Mouse (Mus musculus) lung, embryonic 14.5 days (tissue): ENCODE data around the gene Adgrd1. TPM values are rescaled to one million over a fixed set of nuclear protein-coding genes. Genes with fewer than 3 reads are reported as not detected.
"Not testable (repeated sequence)": the region's sequence is repeated elsewhere in the genome, so short reads cannot be mapped to it uniquely, and the experiment has no call there.

ENCODE experiments used
- ATAC-seq: fragments of 200-750 bp; cut with Nextera tagmentation; 2 replicates; pipeline ENCODE4 v1.8.0; 2017; ENCODE audit warnings: mild to moderate bottlenecking, moderate TSS enrichment, moderate library complexity; ENCODE audit not compliant: insufficient read depth
- DNase-seq: peaks from one replicate; pipeline ENCODE4 v3.0.0-alpha.2; 2015
- H3K27ac ChIP-seq: fragments of 300-500 bp; sonication (generic); 2 replicates; pipeline ENCODE4 v1.5.1; 2014; ENCODE audit warnings: low read depth, mild to moderate bottlenecking, moderate library complexity
- H3K27me3 ChIP-seq: fragments of 300-500 bp; sonication (generic); 2 replicates; pipeline ENCODE4 v1.6.1; 2014; ENCODE audit warnings: low read length, control low read depth; ENCODE audit not compliant: insufficient read depth
- H3K36me3 ChIP-seq: fragments of 300-500 bp; sonication (generic); 2 replicates; pipeline ENCODE4 v1.6.1; 2014; ENCODE audit warnings: control low read depth; ENCODE audit not compliant: insufficient read depth
- H3K4me1 ChIP-seq: fragments of 300-500 bp; sonication (generic); 2 replicates; pipeline ENCODE4 v1.6.1; 2014; ENCODE audit warnings: antibody characterized with exemption, control low read depth; ENCODE audit not compliant: insufficient read depth
- H3K4me2 ChIP-seq: fragments of 300-500 bp; sonication (generic); 2 replicates; pipeline ENCODE4 v1.6.1; 2014; ENCODE audit warnings: mild to moderate bottlenecking
- H3K4me3 ChIP-seq: fragments of 300-500 bp; sonication (generic); 2 replicates; pipeline ENCODE4 v1.5.1; 2014; ENCODE audit warnings: low read depth, low read length
- H3K9ac ChIP-seq: fragments of 300-500 bp; sonication (generic); 2 replicates; pipeline ENCODE4 v1.6.1; 2014
- H3K9me3 ChIP-seq: fragments of 300-500 bp; sonication (generic); 2 replicates; pipeline ENCODE4 v1.6.1; 2016; ENCODE audit warnings: low read depth, low read length, control low read depth
- CTCF ChIP-seq: IDR thresholded peaks from 2 replicates; pipeline ENCODE4 v1.5.1; 2016; ENCODE audit warnings: antibody characterized with exemption, low read depth
- WGBS: fragments of 180-500 bp; shearing (Covaris S2); extraction: QIAGEN DNeasy Blood & Tissue Kit; methylation state at CpG from one replicate; pipeline ENCODE4 v1.1.7; 2014; 5-methylcytosine and 5-hydroxymethylcytosine counted together
- polyA plus RNA-seq: library from polyadenylated mRNA; unstranded; fragments of >200 nt; fragmentation: Nextera tagmentation; extraction: Ambion mirVana; gene quantifications from 2 replicates; pipeline ENCODE4 v1.2.1, GENCODE M21; 2014

Gene Adgrd1
- polyA plus RNA-seq, 1 experiment from 2014 or later, result 0.47 TPM

- no peak for TF ChIP-seq CTCF
- Histone ChIP-seq H3K36me3 (no peaks in the 10 kb centered on the region), H3K27ac (no peak overlapping the region), H3K4me2 (no peak overlapping the region), H3K9ac (no peak overlapping the region), H3K27me3 (no peaks in the 10 kb centered on the region), H3K9me3 (no peaks in the 10 kb centered on the region), H3K4me1 (no peaks in the 10 kb centered on the region), H3K4me3 (no peak overlapping the region)
- DNase-seq, result no peak
- WGBS, result 25% methylated on average over 7 of the region's 7 CpGs
- no peak for ATAC-seq
Measured at GRCm38 (mm10) chr5:129118523-129118922, 22.0 kb downstream of the Adgrd1 start.

GRCm38 (mm10) chr5:129119146-129119545 lies 22.6 kb downstream of the Adgrd1 start:
- H3K9me3 ChIP-seq, result no peaks in the 10 kb centered on the region
- H3K4me1 ChIP-seq, result no peaks in the 10 kb centered on the region
- no peak overlapping the region for H3K4me3 ChIP-seq
- H3K27ac ChIP-seq, result no peak overlapping the region
- H3K36me3 ChIP-seq, result no peaks in the 10 kb centered on the region
- no peak overlapping the region for H3K9ac ChIP-seq
- 56% methylated on average over 4 of the region's 4 CpGs for WGBS
- H3K4me2 ChIP-seq, result no peak overlapping the region
- DNase-seq, result no peak
- no peak for ATAC-seq
- no peaks in the 10 kb centered on the region for H3K27me3 ChIP-seq
- no peak for TF ChIP-seq CTCF

DNA sequence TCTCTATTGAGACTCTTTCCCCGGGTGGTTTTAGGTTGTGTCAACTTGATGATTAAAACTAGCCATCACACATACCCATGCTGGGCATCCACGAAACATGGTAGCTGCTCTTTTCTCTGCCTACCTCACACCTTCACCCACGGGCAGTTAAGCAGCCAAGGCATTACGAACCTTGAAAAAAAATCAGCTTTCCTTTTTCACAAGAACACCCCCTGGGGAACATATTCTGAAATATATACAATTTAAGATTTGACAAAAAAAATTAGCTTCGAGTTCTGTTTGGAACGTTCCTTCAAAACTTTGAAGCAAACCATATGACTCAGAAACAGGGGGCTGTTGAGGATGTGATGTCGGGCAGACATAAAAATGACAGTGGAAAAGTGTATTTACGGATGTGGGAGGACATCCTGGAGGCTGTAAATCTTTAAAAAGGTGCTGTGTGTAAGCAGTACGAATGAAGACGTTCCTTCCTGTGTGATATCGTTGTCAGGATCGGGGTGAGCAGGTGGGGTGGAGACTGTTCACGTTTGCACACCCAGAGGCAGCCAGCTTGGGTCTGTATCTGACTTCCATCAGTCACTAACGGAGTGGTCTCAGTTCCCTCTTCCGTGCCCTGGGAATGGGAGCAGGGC lies 25.2 kb downstream of the Adgrd1 start:
- Histone ChIP-seq H3K27me3 (no peaks in the 10 kb centered on the region), H3K4me3 (no peak overlapping the region), H3K27ac (no peak overlapping the region), H3K9me3 (no peaks in the 10 kb centered on the region), H3K9ac (no peak overlapping the region), H3K4me2 (no peak overlapping the region), H3K36me3 (no peaks in the 10 kb centered on the region), H3K4me1 (no peaks in the 10 kb centered on the region)
- no peak for TF ChIP-seq CTCF
- 73% methylated on average over 15 of the region's 15 CpGs for WGBS
- DNase-seq, result no peak
- ATAC-seq, result no peak

GRCm38 (mm10) chr5:129122491-129122890 lies 25.9 kb downstream of the Adgrd1 start:
- Histone ChIP-seq H3K4me2 (no peak overlapping the region), H3K36me3 (no peaks in the 10 kb centered on the region), H3K27ac (no peak overlapping the region), H3K27me3 (no peaks in the 10 kb centered on the region), H3K9ac (no peak overlapping the region), H3K9me3 (no peaks in the 10 kb centered on the region), H3K4me3 (no peak overlapping the region), H3K4me1 (no peaks in the 10 kb centered on the region)
- ATAC-seq (no peak), DNase-seq (no peak)
- TF ChIP-seq CTCF, result no peak
- WGBS, result 84% methylated on average over 7 of the region's 7 CpGs

DNA sequence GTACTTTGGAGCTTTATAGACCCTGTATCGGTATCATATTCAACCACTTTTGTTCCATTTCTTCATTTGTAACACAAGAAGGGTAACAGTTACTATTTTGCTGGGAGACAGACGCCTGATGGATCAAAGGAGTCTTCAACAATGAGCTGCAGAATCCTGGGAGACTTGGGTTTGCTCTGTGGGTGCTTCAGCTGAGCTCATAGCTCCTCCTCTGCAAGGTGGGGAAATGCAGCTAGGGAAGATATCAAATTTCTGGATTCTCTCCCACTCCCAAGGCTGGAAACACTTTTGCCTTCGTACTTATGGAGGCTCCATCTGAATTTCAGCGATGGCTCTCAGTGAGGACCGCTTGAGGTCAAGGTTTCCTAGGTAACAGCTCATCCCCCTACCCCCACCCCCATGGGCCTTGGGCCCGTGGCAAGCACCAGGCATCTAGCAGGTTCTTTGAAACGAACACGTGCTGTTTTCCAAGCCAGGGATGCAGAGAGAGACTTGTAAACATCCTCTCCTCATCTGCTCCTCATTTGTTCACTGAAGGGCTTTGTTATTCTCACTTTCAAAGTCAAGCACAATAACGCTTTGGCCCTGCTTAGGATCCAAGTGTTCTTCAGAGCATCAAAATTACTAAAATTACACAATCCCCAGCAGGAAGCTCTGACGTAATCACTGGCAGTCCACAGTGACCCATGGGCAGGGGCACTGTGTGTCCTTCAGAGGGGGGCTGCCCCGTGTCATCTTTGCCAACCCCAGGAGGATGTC lies 27.7 kb downstream of the Adgrd1 start:
- H3K27ac ChIP-seq, result no peak overlapping the region
- ATAC-seq, result no peak
- H3K9me3 ChIP-seq, result no peaks in the 10 kb centered on the region
- no peak for DNase-seq
- H3K27me3 ChIP-seq, result no peaks in the 10 kb centered on the region
- H3K4me3 ChIP-seq, result no peak overlapping the region
- no peak for TF ChIP-seq CTCF
- 31% methylated on average over 11 of the region's 11 CpGs for WGBS
- no peaks in the 10 kb centered on the region for H3K36me3 ChIP-seq
- no peak overlapping the region for H3K9ac ChIP-seq
- H3K4me1 ChIP-seq, result no peaks in the 10 kb centered on the region
- no peak overlapping the region for H3K4me2 ChIP-seq

DNA sequence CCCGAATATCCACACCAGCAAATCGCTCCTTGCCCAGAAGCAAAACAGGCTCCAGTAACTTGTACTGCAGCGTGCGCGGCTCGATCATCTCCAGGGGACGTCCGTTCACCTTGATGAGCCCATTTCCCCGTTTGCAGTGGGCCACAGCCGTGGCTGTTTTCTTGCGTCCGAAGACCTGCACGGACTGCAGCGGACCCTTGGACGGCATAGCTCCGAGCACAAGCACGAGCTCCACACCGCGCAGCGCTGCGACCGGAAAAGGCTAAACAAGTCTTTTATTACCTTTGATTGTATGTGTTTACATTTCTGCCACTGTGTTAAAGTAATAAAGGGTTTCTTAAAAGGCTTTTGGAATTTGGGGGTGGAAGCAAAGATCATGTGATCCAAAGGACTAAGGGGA lies 31.8 kb downstream of the Adgrd1 start:
- H3K4me2 ChIP-seq, DNase-seq, H3K4me1 ChIP-seq, H3K9me3 ChIP-seq, H3K27me3 ChIP-seq, H3K36me3 ChIP-seq, H3K9ac ChIP-seq, H3K27ac ChIP-seq, H3K4me3 ChIP-seq, ATAC-seq: not testable (repeated sequence)
- WGBS, result 96% methylated on average over 22 of the region's 22 CpGs

DNA sequence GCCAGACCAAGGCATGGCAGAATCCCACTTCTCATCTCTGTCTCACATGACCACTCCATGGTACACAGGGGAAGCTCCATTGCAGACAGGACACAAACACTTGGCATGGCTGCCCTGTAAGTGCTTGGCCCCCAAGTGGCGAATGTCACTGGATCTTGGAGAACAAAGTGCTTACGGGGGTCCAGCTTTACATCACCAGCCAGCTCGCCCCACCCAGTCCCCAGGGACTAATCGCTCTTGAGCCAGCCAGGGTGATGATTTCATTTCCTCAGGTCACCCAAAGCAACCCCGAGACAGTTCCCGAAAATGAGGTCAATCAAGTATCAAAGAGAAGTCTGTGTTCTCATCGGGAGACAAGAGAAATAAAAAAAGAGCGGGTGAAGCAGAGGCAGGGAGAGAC lies 33.8 kb downstream of the Adgrd1 start:
- no peak for TF ChIP-seq CTCF
- DNase-seq, result no peak
- WGBS, result 88% methylated on average over 8 of the region's 8 CpGs

More for the DNA sequence above, 33.8 kb downstream of the Adgrd1 start:
- H3K9ac ChIP-seq, result no peak overlapping the region
- H3K4me2 ChIP-seq, result no peak overlapping the region
- no peaks in the 10 kb centered on the region for H3K4me1 ChIP-seq
- H3K27me3 ChIP-seq, result no peaks in the 10 kb centered on the region
- H3K27ac ChIP-seq, result no peak overlapping the region
- H3K36me3 ChIP-seq, result no peaks in the 10 kb centered on the region
- H3K9me3 ChIP-seq, result no peaks in the 10 kb centered on the region
- no peak overlapping the region for H3K4me3 ChIP-seq
- no peak for ATAC-seq
